Mouse (Mus musculus): Measurements from ENCODE around the gene Tfe3.

DNA sequence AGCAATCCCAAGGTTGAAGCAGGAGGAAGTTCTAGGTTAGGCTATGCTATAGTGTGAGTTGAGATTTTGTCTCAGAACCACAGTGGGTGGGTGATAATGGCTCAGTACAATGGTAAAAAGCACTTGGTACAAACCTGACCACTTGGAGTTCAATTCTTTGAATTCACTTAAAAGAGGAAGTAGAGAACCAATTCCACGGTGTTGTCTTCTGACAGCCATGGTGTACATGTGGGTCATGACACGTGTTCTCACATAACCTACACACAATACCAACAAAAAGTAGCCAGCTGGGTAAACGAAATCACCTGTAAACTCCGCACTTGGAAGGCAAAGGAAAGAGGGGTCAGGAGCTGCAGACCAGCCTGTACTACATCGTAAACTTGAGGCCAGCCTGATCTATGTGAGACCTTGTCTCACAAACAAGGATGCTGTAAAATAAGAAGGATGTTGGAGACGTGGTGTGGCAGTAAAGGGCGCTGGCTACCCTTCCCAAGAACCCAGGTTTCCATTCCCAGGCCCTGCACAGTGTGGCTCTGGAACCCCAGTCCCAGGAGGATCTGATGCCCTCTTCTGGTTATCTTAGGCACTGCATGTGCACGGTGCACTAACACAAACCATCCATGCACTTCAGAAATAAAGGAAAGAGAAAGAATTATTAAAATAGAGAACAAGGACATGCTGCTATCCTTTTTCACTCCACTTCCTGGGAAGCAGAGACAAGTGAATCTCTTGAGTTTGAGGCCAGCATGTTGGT, 14.1 kb downstream of the Tfe3 start:
- TF ChIP-seq POLR2A (IDR thresholded peaks at IDR 0.05; ENCODE audit: borderline replicate concordance, low read depth, low read length), result no peak
- peak; percentile 45; the same call in 1 of the 2 replicates for TF ChIP-seq CTCF (IDR thresholded peaks at IDR 0.05; ENCODE audit: low read depth, low read length)
